Mouse (Mus musculus): Measurements from ENCODE around the gene Sycp2.

The Sycp2 gene

GRCm38 (mm10) chr2:178303453-178304187 is 103.9 kb downstream of the Sycp2 start:
- no peak for DNase-seq (ENCODE audit: low spot score in 2 of 2)
